In genomic region chr17:65113121-65113520, GRCm38 (mm10) we compare ENCODE assay signal across 18 mouse cellular contexts.
A peak's percentile ranks its signal among the peaks of the same experiment; 100 is the strongest.
DNase-seq lines count a peak whose midpoint lies in the region; ATAC-seq and TF ChIP-seq lines count a peak whose summit lies in the region.
"Had no signal": no experiment of that assay in that cellular context is flagged by ENCODE, and none has a peak within 500 bp of the region (broad histone marks: within the 10 kb centered on the region; RNA-seq: fewer than 3 reads in every experiment).

No protein-coding gene starts in this region.

- no peak overlapping the region for H3K9ac ChIP-seq in heart, embryonic 12.5 days
- H3K9ac ChIP-seq: embryonic facial prominence, embryonic 12.5 days; forebrain, embryonic 13.5 days; forebrain, embryonic 15.5 days; forebrain, postnatal 0 days had no signal

- no peak overlapping the region for H3K27ac ChIP-seq in heart, embryonic 12.5 days (ENCODE audit: poor library complexity, severe bottlenecking)
- H3K27ac ChIP-seq: embryonic facial prominence, embryonic 10.5 days; embryonic facial prominence, embryonic 12.5 days; forebrain, embryonic 13.5 days; forebrain, embryonic 15.5 days had no signal

- TF ChIP-seq POLR2A in brain, embryonic 14.5 days (IDR thresholded peaks at IDR 0.05; ENCODE audit: borderline replicate concordance, extremely low read depth, insufficient read depth, insufficient read length, poor library complexity, severe bottlenecking), result no peak

- TF ChIP-seq CTCF in brain, embryonic 14.5 days (IDR thresholded peaks at IDR 0.05; ENCODE audit: borderline replicate concordance, extremely low read depth, insufficient read depth, insufficient read length), result no peak

- DNase-seq in cerebellum, postnatal 10 days, result peak; percentile 74 to 84
- DNase-seq in cerebellum, adult 18-20 months, result no peak
- peak; percentile 89 for DNase-seq in heart, adult 11 months
- peak; percentile 81 for DNase-seq in left cerebral cortex, postnatal 4 days
- no peak for DNase-seq in left cerebral cortex, adult 11 months (ENCODE audit: low spot score)
- peak; percentile 17 for DNase-seq in brain, embryonic 14.5 days (ENCODE audit: low read depth)
- DNase-seq in urinary bladder, postnatal 4 days (ENCODE audit: low spot score in 2 of 2), result no peak
- DNase-seq: adrenal gland, adult 8-10 months; adrenal gland, postnatal 25 days; cerebellum, adult 2 months; cerebellum, adult 9-10 months; cerebellum, postnatal 25 days; forebrain, postnatal 0 days had no signal

- no peaks in the 10 kb centered on the region for H3K27me3 ChIP-seq in heart, embryonic 12.5 days (replicated peaks)
- H3K27me3 ChIP-seq: embryonic facial prominence, embryonic 12.5 days; forebrain, embryonic 13.5 days; forebrain, embryonic 15.5 days had no signal

- WGBS in heart, embryonic 12.5 days, result 73% methylated on average over 3 of the region's 3 CpGs

- no peaks in the 10 kb centered on the region for H3K36me3 ChIP-seq in heart, embryonic 12.5 days
- H3K36me3 ChIP-seq: embryonic facial prominence, embryonic 10.5 days; embryonic facial prominence, embryonic 12.5 days; forebrain, embryonic 15.5 days had no signal

- ATAC-seq in heart, embryonic 12.5 days (ENCODE audit: insufficient number of reproducible peaks, low FRiP score), result no peak
- ATAC-seq: forebrain, embryonic 13.5 days; forebrain, embryonic 15.5 days; forebrain, postnatal 0 days had no signal

- H3K4me1 ChIP-seq in heart, embryonic 12.5 days (replicated peaks), result no peaks in the 10 kb centered on the region
- H3K4me1 ChIP-seq: embryonic facial prominence, embryonic 10.5 days; embryonic facial prominence, embryonic 12.5 days; forebrain, embryonic 13.5 days; forebrain, embryonic 15.5 days had no signal

- H3K9me3 ChIP-seq in heart, embryonic 12.5 days (replicated peaks), result no peaks in the 10 kb centered on the region
- H3K9me3 ChIP-seq: embryonic facial prominence, embryonic 10.5 days; embryonic facial prominence, embryonic 12.5 days; forebrain, embryonic 13.5 days; forebrain, embryonic 15.5 days had no signal

- H3K4me3 ChIP-seq in heart, embryonic 12.5 days, result no peak overlapping the region
- H3K4me3 ChIP-seq: embryonic facial prominence, embryonic 10.5 days; embryonic facial prominence, embryonic 12.5 days; forebrain, embryonic 13.5 days; forebrain, embryonic 15.5 days had no signal

- no peak overlapping the region for H3K4me2 ChIP-seq in heart, embryonic 12.5 days
- H3K4me2 ChIP-seq: embryonic facial prominence, embryonic 12.5 days; forebrain, embryonic 13.5 days; forebrain, embryonic 15.5 days had no signal

- intact Hi-C loops in left cerebral cortex, postnatal 4 days (cut with DNase I), result no loop called here

Comparison
In these comparisons a context has a peak if more than half of its experiments do, and no peak if none do; other contexts are left out.
1. DNase-seq: peak in cerebellum, postnatal 10 days (2 of 2), heart, adult 11 months (single experiment), left cerebral cortex, postnatal 4 days (single experiment) and brain, embryonic 14.5 days (single experiment); none in cerebellum, adult 18-20 months (0 of 2), left cerebral cortex, adult 11 months (single experiment) and urinary bladder, postnatal 4 days (0 of 2).